Mouse (Mus musculus): ENCODE results near the gene Srcin1.

Srcin1 gene

DNA sequence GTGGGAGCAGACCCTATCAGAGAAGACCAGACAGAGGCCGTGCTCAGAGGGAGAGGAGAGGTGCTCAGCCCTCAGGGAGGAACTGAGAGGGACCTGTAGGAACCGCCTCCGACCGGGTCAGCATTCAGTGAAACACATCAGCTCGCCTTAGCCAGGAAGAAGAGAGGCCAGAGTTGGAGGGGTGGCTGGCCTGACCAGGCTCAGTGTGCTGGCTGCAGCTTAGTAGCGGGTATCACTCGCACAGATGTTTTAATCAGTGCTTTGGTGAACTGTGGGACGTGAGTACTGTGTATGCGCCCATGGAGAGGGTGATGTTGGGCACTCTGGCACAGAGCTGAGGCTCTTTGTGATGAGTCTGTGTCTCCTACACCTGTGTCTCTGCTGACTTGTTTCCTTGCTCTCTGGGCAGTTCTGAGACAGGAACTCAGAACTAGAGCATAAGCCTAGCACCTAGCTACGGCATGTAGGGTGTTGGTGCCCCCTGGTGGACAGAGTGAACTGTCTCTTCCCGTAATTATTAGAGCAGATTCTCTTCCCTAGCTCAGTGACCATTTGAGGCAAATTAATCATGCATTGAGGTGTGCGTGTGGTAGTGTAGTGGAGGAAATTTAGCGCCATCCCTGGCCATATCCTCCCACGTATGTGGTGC, 107.2 kb downstream of the Srcin1 start:
- peak; percentile 72 for DNase-seq (ENCODE audit: low read depth, low spot score)

DNA sequence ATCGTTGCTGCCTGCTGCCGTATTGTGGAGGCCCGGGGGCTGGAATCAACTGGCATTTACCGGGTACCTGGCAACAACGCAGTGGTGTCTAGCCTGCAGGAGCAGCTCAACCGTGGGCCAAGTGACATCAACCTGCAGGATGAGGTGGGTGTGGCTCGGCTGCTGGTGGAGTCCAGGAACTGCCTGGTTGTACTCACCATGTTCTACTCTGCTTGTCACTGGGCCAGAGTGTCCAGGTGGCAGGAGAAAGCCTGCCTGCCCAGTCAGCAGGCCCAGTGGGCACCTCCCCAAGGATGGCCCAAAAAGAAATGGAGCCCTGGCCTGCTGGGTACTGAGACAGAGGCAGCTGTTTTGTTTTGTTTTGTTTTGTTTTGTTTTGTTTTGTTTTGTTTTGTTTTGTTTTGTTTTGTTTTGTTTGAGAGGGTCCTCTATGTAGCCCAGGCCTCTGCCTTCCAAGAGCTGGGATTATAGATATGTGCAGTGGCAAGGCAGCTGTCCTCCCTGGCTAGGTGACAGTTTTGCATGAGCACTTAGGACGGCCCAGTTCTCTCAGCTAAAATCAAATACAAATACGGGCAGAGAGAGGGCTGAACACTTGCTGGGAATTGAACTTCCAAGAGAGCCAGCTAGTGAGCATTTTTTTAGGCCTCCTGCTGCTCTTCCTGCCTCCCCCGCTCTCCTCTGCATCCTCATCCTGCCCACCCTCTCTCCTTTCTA, 109.4 kb downstream of the Srcin1 start:
- no peak for DNase-seq (ENCODE audit: low read depth, low spot score)

DNA sequence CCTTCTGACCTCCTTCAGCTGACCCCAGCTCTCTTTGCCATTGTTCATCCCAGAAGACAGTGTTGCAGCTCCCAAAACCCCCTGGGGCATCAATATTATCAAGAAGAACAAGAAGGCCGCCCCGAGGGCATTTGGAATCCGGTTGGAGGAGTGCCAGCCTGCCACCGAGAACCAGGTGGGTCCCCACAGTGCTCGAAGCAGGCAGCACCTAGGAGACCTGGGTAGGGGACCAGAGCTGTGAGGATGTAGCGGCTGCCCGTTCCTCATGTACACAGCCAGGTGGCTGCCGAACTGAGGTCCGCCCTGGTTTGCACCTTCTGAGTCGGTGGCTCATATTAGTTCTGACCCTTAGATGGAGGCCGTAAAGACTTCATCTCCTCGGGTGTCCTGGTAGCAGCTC, 110.0 kb downstream of the Srcin1 start:
- DNase-seq (ENCODE audit: low read depth, low spot score): no peak

DNA sequence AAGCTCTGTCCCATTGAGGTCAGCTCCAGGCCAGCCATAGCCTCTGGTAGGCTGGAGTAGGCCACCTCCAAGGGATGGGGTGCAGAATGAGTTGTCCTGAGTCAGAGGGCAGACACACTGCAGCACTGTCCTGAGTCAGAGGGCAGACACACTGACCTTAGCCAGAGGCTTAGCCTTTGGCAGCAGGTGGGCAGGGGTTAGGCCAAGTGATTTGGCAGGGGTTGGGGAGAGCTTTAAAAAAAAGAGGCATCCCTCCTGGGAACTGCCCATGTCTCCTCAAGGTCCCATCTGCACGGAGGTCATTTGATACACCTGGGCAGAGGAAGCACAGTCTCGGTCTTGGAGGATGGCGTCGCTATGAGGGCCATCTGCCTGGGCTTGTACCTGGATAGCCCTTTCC, 112.0 kb downstream of the Srcin1 start:
- DNase-seq (ENCODE audit: low read depth, low spot score): no peak

DNA sequence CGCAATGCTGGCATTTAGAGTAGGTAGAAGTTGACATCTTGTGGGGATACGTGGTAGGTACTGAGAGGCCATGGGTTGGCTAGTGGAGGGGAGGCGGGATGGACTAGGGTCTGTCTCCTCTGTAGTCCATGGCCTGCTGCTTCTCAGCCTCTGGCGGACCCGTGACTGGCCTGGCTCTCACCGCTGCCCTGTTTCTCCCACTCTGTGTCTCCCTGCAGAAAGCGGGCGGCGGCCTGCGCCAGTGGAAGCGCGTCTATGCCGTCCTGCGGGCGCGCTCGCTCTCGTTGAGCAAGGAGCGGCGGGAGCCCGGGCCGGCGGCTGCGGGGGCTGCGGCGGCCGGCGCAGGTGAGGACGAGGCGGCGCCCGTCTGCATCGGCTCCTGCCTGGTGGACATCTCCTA, 112.8 kb downstream of the Srcin1 start:
- no peak for DNase-seq (ENCODE audit: low read depth, low spot score)

DNA sequence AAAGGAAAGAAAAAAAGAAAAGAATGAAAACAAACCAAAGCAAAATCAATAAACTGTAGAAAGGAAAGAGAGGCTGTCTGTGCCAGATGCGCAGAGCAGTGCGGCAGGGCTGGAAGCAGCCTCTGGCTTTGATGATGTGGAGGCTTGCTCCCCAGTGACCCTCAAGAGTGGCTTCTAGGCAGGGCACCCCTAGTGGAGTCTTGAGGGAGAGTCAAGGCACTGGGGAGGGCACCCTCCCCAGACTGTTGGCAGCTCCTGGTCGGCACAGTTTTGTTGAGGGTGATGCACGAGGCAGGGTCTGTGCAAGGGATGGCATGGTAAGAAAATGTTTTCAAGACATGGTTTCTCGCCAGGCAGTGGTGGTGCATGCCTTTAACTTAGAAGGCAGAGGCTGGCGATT, 113.4 kb downstream of the Srcin1 start:
- no peak for DNase-seq (ENCODE audit: low read depth, low spot score)

DNA sequence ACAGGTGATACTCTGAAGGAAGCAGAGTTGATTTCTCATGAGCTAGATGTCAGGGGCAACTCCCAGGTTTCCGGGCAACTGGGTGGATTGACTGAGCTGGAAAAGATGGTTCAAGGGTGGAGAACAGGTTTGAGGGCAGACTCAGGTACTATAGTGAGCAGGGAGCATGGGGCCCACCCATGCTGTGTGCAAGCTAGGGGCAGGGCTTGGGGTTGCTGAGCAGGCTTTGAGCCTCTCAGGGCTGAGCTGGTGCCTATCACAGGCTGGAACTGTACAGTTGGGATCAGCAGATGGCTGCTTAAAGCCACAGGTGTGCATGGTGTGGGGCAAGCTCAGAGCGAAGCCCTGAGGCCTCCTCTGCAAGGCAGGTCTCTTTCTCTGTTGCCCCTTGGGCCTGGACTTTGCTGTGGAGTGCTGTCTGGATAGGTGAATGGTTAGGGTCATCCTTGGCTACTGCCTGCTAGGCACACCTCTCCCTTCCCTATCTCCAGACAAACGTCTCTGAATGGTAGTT, 114.6 kb downstream of the Srcin1 start:
- DNase-seq (ENCODE audit: low read depth, low spot score): no peak
